Mouse (Mus musculus) CH12F3 (cell line): Measurements from ENCODE around the gene Tm9sf2.

Source experiments
- in situ Hi-C: fragments of 300-500 bp; cut with MboI; formaldehyde crosslinking; loops from 2 replicates; pipeline ENCODE4 v1.14.3; 2020; ENCODE audit warnings: low sequenced_read_pairs

Tm9sf2 gene

GRCm38 (mm10) chr14:122170202-122170781 is 63.5 kb downstream of the Tm9sf2 start:
- in situ Hi-C loops, result no loop called here

GRCm38 (mm10) chr14:122171031-122171430 is 64.2 kb downstream of the Tm9sf2 start:
- in situ Hi-C loops, result no loop called here

GRCm38 (mm10) chr14:122176263-122176798 is 69.5 kb downstream of the Tm9sf2 start:
- in situ Hi-C loops, result no loop called here

- in situ Hi-C loops, result no loop called here
These were observed 72.4 kb downstream of the Tm9sf2 start for GRCm38 (mm10) chr14:122179262-122179661.

GRCm38 (mm10) chr14:122181078-122181814 is 74.4 kb downstream of the Tm9sf2 start, which contains the start of gene Clybl:
TSS of gene Clybl (plus strand) at chr14:122181704.
- in situ Hi-C loops, result no loop called here

GRCm38 (mm10) chr14:122181815-122182157 is 74.9 kb downstream of the Tm9sf2 start:
- in situ Hi-C loops, result no loop called here

- in situ Hi-C loops, result no loop called here
These were observed 75.4 kb downstream of the Tm9sf2 start for GRCm38 (mm10) chr14:122182220-122182619.

GRCm38 (mm10) chr14:122183974-122184373 is 77.1 kb downstream of the Tm9sf2 start:
- in situ Hi-C loops, result no loop called here

- in situ Hi-C loops, result no loop called here
These were observed 81.4 kb downstream of the Tm9sf2 start for GRCm38 (mm10) chr14:122188250-122188649.

GRCm38 (mm10) chr14:122189901-122190300 is 83.1 kb downstream of the Tm9sf2 start:
- in situ Hi-C loops, result no loop called here

GRCm38 (mm10) chr14:122190527-122190926 is 83.7 kb downstream of the Tm9sf2 start:
- in situ Hi-C loops, result no loop called here

GRCm38 (mm10) chr14:122190941-122191510 is 84.2 kb downstream of the Tm9sf2 start:
- in situ Hi-C loops, result no loop called here

GRCm38 (mm10) chr14:122194630-122195029 is 87.8 kb downstream of the Tm9sf2 start:
- in situ Hi-C loops, result no loop called here

GRCm38 (mm10) chr14:122196851-122197250 is 90.0 kb downstream of the Tm9sf2 start:
- in situ Hi-C loops, result no loop called here

- in situ Hi-C loops, result no loop called here
These were observed 93.5 kb downstream of the Tm9sf2 start for GRCm38 (mm10) chr14:122200247-122200885.

GRCm38 (mm10) chr14:122209177-122209576 is 102.3 kb downstream of the Tm9sf2 start:
- in situ Hi-C loops, result no loop called here
